Mouse (Mus musculus) spleen, adult 2 months (tissue): ENCODE data around the gene Pfdn6.

Experiments used
- CTCF ChIP-seq: fragments of 200-500 bp; IDR thresholded peaks from 2 replicates; pipeline ENCODE4 v1.5.1; 2011; ENCODE audit warnings: mild to moderate bottlenecking, inconsistent platforms; ENCODE audit not compliant: insufficient read depth, insufficient read length, insufficient replicate concordance; ENCODE audit errors: extremely low read depth
- POLR2A ChIP-seq: fragments of 200-500 bp; IDR thresholded peaks from 2 replicates; pipeline ENCODE4 v1.6.1; 2011; ENCODE audit warnings: low read depth, low read length, inconsistent platforms

GRCm38 (mm10) chr17:33909869-33910250 lies 30.3 kb downstream of the Pfdn6 start:
- no peak for TF ChIP-seq CTCF
- TF ChIP-seq POLR2A, result no peak
